Mouse (Mus musculus): ENCODE results near the gene Rps6kb1.
"Not testable (repeated sequence)": the region's sequence is repeated elsewhere in the genome, so short reads cannot be mapped to it uniquely, and the experiment has no call there.

Gene Rps6kb1

GRCm38 (mm10) chr11:86540476-86540845, 4.1 kb downstream of the Rps6kb1 start:
- DNase-seq (ENCODE audit: low spot score): no peak

- no peak for DNase-seq (ENCODE audit: low spot score)
Measured at GRCm38 (mm10) chr11:86539716-86540475, 4.7 kb downstream of the Rps6kb1 start.

- DNase-seq (ENCODE audit: low spot score): no peak
Measured at GRCm38 (mm10) chr11:86538786-86539185, 5.8 kb downstream of the Rps6kb1 start.

- no peak for DNase-seq (ENCODE audit: low spot score)
Measured at GRCm38 (mm10) chr11:86534201-86534910, 10.2 kb downstream of the Rps6kb1 start.

GRCm38 (mm10) chr11:86533302-86533701, 11.3 kb downstream of the Rps6kb1 start:
- DNase-seq (ENCODE audit: low spot score): not testable (repeated sequence)

GRCm38 (mm10) chr11:86532834-86533233, 11.8 kb downstream of the Rps6kb1 start:
- DNase-seq (ENCODE audit: low spot score): peak; percentile 17

- DNase-seq (ENCODE audit: low spot score): no peak
Measured at GRCm38 (mm10) chr11:86527528-86527927, 17.1 kb downstream of the Rps6kb1 start.

- no peak for DNase-seq (ENCODE audit: low spot score)
Measured at GRCm38 (mm10) chr11:86519751-86520150, 24.9 kb downstream of the Rps6kb1 start.

- DNase-seq (ENCODE audit: low spot score): no peak
Measured at GRCm38 (mm10) chr11:86517229-86517628, 27.4 kb downstream of the Rps6kb1 start.

- DNase-seq (ENCODE audit: low spot score): peak; percentile 43
Measured at GRCm38 (mm10) chr11:86516620-86517019, 28.0 kb downstream of the Rps6kb1 start.

GRCm38 (mm10) chr11:86507991-86508390, 36.6 kb downstream of the Rps6kb1 start:
- DNase-seq (ENCODE audit: low spot score): no peak

GRCm38 (mm10) chr11:86507334-86507733, 37.3 kb downstream of the Rps6kb1 start:
- DNase-seq (ENCODE audit: low spot score): no peak

- DNase-seq (ENCODE audit: low spot score): no peak
Measured at GRCm38 (mm10) chr11:86503121-86503520, 41.5 kb downstream of the Rps6kb1 start.

- no peak for DNase-seq (ENCODE audit: low spot score)
Measured at GRCm38 (mm10) chr11:86500795-86501194, 43.8 kb downstream of the Rps6kb1 start.

GRCm38 (mm10) chr11:86497908-86498307, 46.7 kb downstream of the Rps6kb1 start:
- no peak for DNase-seq (ENCODE audit: low spot score)

- no peak for DNase-seq (ENCODE audit: low spot score)
Measured at GRCm38 (mm10) chr11:86497356-86497755, 47.2 kb downstream of the Rps6kb1 start.

GRCm38 (mm10) chr11:86490782-86491181, 53.8 kb downstream of the Rps6kb1 start:
- no peak for DNase-seq (ENCODE audit: low spot score)

- peak; percentile 64 for DNase-seq (ENCODE audit: low spot score)
Measured at GRCm38 (mm10) chr11:86484910-86485510, 59.6 kb downstream of the Rps6kb1 start.

- DNase-seq (ENCODE audit: low spot score): peak; percentile 98
Measured at GRCm38 (mm10) chr11:86484101-86484868, 60.3 kb downstream of the Rps6kb1 start, which contains the start of gene Rnft1. TSS of gene Rnft1 (plus strand) at chr11:86484657.

GRCm38 (mm10) chr11:86473576-86473975, 71.0 kb downstream of the Rps6kb1 start:
- DNase-seq (ENCODE audit: low spot score): no peak

GRCm38 (mm10) chr11:86472771-86473171, 71.8 kb downstream of the Rps6kb1 start:
- DNase-seq (ENCODE audit: low spot score): no peak

GRCm38 (mm10) chr11:86471785-86472184, 72.8 kb downstream of the Rps6kb1 start:
- no peak for DNase-seq (ENCODE audit: low spot score)

All from MN1 (cell line).